Mouse (Mus musculus) heart, postnatal 0 days (tissue): ENCODE data around the gene Smarcb1. TPM values are rescaled to one million over a fixed set of nuclear protein-coding genes. Genes with fewer than 3 reads are reported as not detected.

Experiments used
- ATAC-seq: fragments of 200-750 bp; cut with Nextera tagmentation; 2 replicates; pipeline ENCODE4 v1.8.0; 2017; ENCODE audit warnings: low read depth, moderate number of reproducible peaks, moderate library complexity; ENCODE audit not compliant: insufficient read depth
- DNase-seq: peaks from one replicate; pipeline ENCODE4 v3.0.0-alpha.2; 2016; ENCODE audit warnings: low spot score
- H3K27ac ChIP-seq: fragments of 300-500 bp; sonication (generic); 2 replicates; pipeline ENCODE4 v1.5.1; 2014; ENCODE audit warnings: low read depth, mild to moderate bottlenecking
- H3K27me3 ChIP-seq: fragments of 300-500 bp; sonication (generic); 2 replicates; pipeline ENCODE4 v1.6.1; 2014; ENCODE audit warnings: low read length, mixed read lengths; ENCODE audit not compliant: control insufficient read depth, insufficient read depth
- H3K36me3 ChIP-seq: fragments of 300-500 bp; sonication (generic); replicated peaks from 2 replicates; pipeline ENCODE4 v1.6.1; 2014; ENCODE audit warnings: low read length, mixed read lengths; ENCODE audit not compliant: control insufficient read depth, insufficient read depth
- H3K4me1 ChIP-seq: fragments of 300-500 bp; sonication (generic); 2 replicates; pipeline ENCODE4 v1.6.1; 2014; ENCODE audit warnings: antibody characterized with exemption; ENCODE audit not compliant: control insufficient read depth, insufficient read depth
- H3K4me2 ChIP-seq: fragments of 300-500 bp; sonication (generic); 2 replicates; pipeline ENCODE4 v1.6.1; 2014; ENCODE audit warnings: low read depth, mild to moderate bottlenecking, low read length, moderate library complexity
- H3K4me3 ChIP-seq: fragments of 300-500 bp; sonication (generic); 2 replicates; pipeline ENCODE4 v1.5.1; 2014; ENCODE audit warnings: low read depth, low read length
- H3K9ac ChIP-seq: fragments of 300-500 bp; sonication (generic); replicated peaks from 2 replicates; pipeline ENCODE4 v1.6.1; 2014; ENCODE audit warnings: low read depth, low read length, mixed read lengths
- H3K9me3 ChIP-seq: fragments of 300-500 bp; sonication (generic); replicated peaks from 2 replicates; pipeline ENCODE4 v1.6.1; 2016; ENCODE audit warnings: low read length; ENCODE audit not compliant: control insufficient read depth
- CTCF ChIP-seq: IDR thresholded peaks from 2 replicates; pipeline ENCODE4 v1.5.1; 2016; ENCODE audit warnings: antibody characterized with exemption, control low read depth, low read depth
- EP300 ChIP-seq: IDR thresholded peaks from 2 replicates; pipeline ENCODE4 v1.6.1; 2016; ENCODE audit warnings: antibody characterized with exemption, low read depth
- WGBS: fragments of 180-500 bp; shearing (Covaris S2); extraction: QIAGEN DNeasy Blood & Tissue Kit; methylation state at CpG from one replicate; pipeline ENCODE4 v1.1.7; 2014; 5-methylcytosine and 5-hydroxymethylcytosine counted together
- polyA plus RNA-seq: library from polyadenylated mRNA; unstranded; fragments of >200 nt; fragmentation: Nextera tagmentation; extraction: Ambion mirVana; gene quantifications from 2 replicates; pipeline ENCODE4 v1.2.1, GENCODE M21; 2015
- total RNA-seq: library from RNA; depleted of rRNA; stranded (reverse); fragments of >200 nt; gene quantifications from 2 replicates; pipeline ENCODE4 v1.2.3, GENCODE M21; 2014; ENCODE audit warnings: low replicate concordance

Smarcb1 gene
- total and polyA plus RNA-seq, 2 experiments from 2014 or later: 45.7 to 63.9 TPM

DNA sequence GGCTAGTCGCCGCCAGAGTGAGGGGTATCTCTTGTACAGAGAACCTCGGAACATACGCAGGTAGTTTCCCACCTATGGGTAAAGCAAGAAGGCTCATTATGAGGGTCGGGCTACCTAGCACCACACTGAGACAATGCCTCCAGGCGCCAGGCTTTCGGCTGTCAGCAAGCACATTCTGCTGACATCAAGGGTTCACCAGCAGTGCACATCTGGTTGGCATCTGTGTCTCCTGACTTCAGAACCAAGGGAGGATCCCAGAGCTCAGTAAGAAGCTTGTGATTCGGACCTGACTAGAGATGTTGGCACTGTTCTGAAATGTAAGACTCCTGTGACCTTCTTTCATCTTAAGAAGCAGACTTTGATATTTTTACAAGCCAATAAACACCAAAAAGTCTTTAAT, 4.6 kb downstream of the Smarcb1 start:
- DNase-seq (no peak), ATAC-seq (no peak)
- no peak for TF ChIP-seq EP300
- peaks cover 10% of the 10 kb centered on the region for H3K4me1 ChIP-seq
- no peaks in the 10 kb centered on the region for H3K27me3 ChIP-seq
- no peak overlapping the region for H3K27ac ChIP-seq
- no peak overlapping the region for H3K4me2 ChIP-seq
- H3K4me3 ChIP-seq: no peak overlapping the region
- 83% methylated on average over 8 of the region's 8 CpGs for WGBS
- no peaks in the 10 kb centered on the region for H3K9me3 ChIP-seq
- H3K36me3 ChIP-seq: peaks cover 31% of the 10 kb centered on the region; the same call in 1 of the 2 replicates
- H3K9ac ChIP-seq: no peak overlapping the region

DNA sequence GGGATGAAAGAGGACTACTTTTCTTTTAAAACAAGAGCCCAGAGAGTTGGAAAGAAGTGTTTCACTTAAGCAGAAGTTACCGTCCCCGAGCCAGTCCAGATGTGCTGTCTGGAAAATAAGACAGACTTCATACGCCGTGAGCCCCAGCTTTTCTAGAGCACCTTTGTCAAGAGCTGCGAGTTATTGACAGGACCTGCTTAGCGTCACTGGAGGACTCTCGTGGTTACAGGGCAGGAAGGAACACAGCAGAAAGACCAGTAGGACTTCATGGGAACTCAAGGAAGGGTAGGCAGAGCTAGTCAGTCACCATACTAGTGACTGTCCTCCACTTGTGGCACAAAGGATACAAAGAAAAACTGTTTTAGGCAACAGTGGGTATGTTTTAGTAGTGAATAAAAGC, 5.9 kb downstream of the Smarcb1 start:
- no peak overlapping the region for H3K4me3 ChIP-seq
- ATAC-seq (no peak), DNase-seq (no peak)
- TF ChIP-seq CTCF (no peak), EP300 (no peak)
- H3K9me3 ChIP-seq: no peaks in the 10 kb centered on the region
- H3K4me1 ChIP-seq: peaks cover 8% of the 10 kb centered on the region; the same call in 1 of the 2 replicates
- no peak overlapping the region for H3K4me2 ChIP-seq
- 50% methylated on average over 7 of the region's 7 CpGs for WGBS
- no peaks in the 10 kb centered on the region for H3K27me3 ChIP-seq
- H3K36me3 ChIP-seq: peaks cover 44% of the 10 kb centered on the region
- H3K9ac ChIP-seq: no peak overlapping the region
- no peak overlapping the region for H3K27ac ChIP-seq

DNA sequence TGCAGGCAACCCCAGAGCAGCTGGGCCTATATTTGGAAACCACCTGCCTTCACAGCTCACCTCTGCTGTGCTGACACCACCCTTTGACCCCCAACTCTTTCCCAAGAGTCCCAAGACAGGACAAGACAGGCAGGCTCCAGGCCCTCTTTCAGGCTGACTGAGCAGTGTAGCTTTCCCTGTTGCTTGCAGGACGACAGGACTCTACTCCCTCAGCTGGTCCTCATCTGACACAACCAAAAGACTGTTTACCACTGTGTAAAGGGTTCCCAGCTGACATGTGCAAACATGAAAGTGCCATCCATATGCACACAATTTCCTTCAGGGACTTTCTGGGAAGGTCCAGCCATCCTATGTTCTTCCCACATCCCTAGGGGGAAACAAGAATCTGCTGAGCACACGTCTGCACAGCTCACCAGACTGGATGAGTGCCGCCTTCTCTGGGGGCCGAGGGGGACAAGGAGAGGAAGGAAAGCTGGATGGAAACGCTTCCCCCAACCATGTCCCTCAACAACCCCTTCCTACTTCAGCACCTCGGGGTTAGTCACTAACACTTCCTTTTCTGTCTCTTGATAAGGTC, 8.3 kb downstream of the Smarcb1 start:
- no peak overlapping the region for H3K27ac ChIP-seq
- ATAC-seq (no peak), DNase-seq (no peak)
- H3K4me2 ChIP-seq: no peak overlapping the region
- 31% methylated on average over 6 of the region's 6 CpGs for WGBS
- no peaks in the 10 kb centered on the region for H3K27me3 ChIP-seq
- H3K4me3 ChIP-seq: no peak overlapping the region
- no peaks in the 10 kb centered on the region for H3K4me1 ChIP-seq
- no peak for TF ChIP-seq CTCF
- TF ChIP-seq EP300: no peak
- H3K36me3 ChIP-seq: peaks cover 58% of the 10 kb centered on the region
- H3K9ac ChIP-seq: no peak overlapping the region
- H3K9me3 ChIP-seq: no peaks in the 10 kb centered on the region

DNA sequence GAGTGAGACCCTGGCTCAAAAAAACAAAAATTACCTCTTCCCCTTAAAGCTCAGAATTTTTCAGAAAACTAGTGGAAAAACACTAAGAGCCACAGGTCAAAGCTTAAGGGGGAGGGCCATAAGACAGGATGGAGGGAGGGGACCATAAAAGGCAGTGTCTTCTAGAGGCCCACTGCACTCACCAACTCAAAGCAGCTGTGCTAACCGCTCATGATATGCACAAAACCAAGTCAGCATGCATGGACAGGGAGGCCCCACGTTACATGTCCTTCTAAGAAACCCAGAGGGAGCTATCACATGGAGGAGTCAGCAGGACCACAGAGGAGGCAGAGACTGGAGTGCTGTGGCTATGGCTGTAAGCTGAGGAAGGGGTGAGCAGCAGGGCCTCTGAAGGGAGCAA, 10.7 kb downstream of the Smarcb1 start:
- TF ChIP-seq EP300: no peak
- no peak for TF ChIP-seq CTCF
- H3K4me2 ChIP-seq: no peak overlapping the region
- no peak for DNase-seq
- peaks cover 70% of the 10 kb centered on the region for H3K36me3 ChIP-seq
- no peak for ATAC-seq
- H3K27me3 ChIP-seq: no peaks in the 10 kb centered on the region
- H3K4me3 ChIP-seq: no peak overlapping the region
- H3K27ac ChIP-seq: no peak overlapping the region
- WGBS: 68% methylated on average over 2 of the region's 2 CpGs
- H3K9ac ChIP-seq: no peak overlapping the region
- H3K9me3 ChIP-seq: no peaks in the 10 kb centered on the region
- no peaks in the 10 kb centered on the region for H3K4me1 ChIP-seq

DNA sequence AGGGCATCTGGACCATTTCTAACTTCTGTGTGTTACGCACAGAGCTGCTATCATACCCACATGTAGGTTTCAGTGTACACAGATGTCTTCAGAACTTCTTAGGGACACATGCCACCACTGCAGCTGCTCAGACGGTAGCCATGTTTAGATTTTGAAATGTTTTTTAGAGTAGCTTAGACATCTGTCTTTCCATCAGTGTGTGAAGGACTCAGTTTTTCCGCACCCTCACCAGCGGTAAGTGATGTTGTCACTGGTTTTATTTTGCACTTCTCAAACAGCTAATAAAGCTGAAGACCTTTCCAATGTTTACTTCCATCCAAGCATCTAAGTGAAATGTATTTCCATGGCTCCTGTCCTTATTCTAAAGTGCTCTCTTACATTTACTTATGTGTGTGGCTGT, 14.5 kb downstream of the Smarcb1 start:
- Histone ChIP-seq H3K27me3 (no peaks in the 10 kb centered on the region), H3K9ac (no peak overlapping the region), H3K4me3 (no peak overlapping the region), H3K27ac (no peak overlapping the region), H3K9me3 (no peaks in the 10 kb centered on the region), H3K36me3 (peaks cover 94% of the 10 kb centered on the region), H3K4me2 (no peak overlapping the region), H3K4me1 (no peaks in the 10 kb centered on the region)
- ATAC-seq (no peak), DNase-seq (no peak)
- 93% methylated on average over 4 of the region's 4 CpGs for WGBS
- TF ChIP-seq CTCF: no peak
- no peak for TF ChIP-seq EP300

DNA sequence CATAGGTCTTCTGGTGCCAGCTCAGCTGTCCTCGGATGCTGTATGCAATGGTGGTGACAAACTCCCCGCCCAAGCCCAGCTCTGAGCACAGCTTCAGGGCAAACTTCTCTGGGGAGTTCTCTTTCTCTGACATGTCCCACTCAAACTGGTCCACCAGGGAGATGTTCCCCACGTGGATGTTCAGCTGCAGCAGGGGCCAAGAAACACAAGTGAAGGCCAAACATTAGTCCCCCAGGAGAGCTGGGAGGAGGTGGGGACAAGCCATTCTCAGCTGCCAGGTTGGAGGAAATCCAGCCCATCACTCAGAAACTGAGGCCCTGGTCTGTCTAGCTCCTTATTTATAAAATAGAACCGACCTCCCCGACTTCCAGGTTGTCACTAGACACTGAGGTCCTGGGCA, 17.0 kb downstream of the Smarcb1 start:
- Histone ChIP-seq H3K4me1 (peaks cover 4% of the 10 kb centered on the region; the same call in 1 of the 2 replicates), H3K9ac (no peak overlapping the region)

More for the DNA sequence above, 17.0 kb downstream of the Smarcb1 start:
- Histone ChIP-seq H3K4me3 (no peak overlapping the region), H3K4me2 (no peak overlapping the region), H3K27me3 (no peaks in the 10 kb centered on the region), H3K36me3 (peaks cover 77% of the 10 kb centered on the region), H3K9me3 (no peaks in the 10 kb centered on the region), H3K27ac (no peak overlapping the region)
- WGBS: 79% methylated on average over 5 of the region's 5 CpGs
- no peak for TF ChIP-seq EP300
- TF ChIP-seq CTCF: no peak
- DNase-seq: no peak
- no peak for ATAC-seq
